Mouse (Mus musculus) liver, postnatal 0 days (tissue): ENCODE measurements around the gene Usf3. TPM values are rescaled to one million over a fixed set of nuclear protein-coding genes. Genes with fewer than 3 reads are reported as not detected.

ENCODE experiments used
- ATAC-seq: fragments of 200-750 bp; cut with Nextera tagmentation; 2 replicates; pipeline ENCODE4 v1.8.0; 2017; ENCODE audit warnings: mild to moderate bottlenecking, moderate library complexity
- DNase-seq: peaks from one replicate; pipeline ENCODE4 v3.0.0-alpha.2; 2016
- H3K27ac ChIP-seq: fragments of 300-500 bp; sonication (generic); 2 replicates; pipeline ENCODE4 v1.5.1; 2014; ENCODE audit warnings: antibody characterized with exemption, moderate library complexity, mild to moderate bottlenecking, low read depth
- H3K27me3 ChIP-seq: fragments of 300-500 bp; sonication (generic); 2 replicates; pipeline ENCODE4 v1.6.1; 2014; ENCODE audit warnings: low read length, control low read depth, mixed read lengths; ENCODE audit not compliant: insufficient read depth
- H3K36me3 ChIP-seq: fragments of 300-500 bp; sonication (generic); replicated peaks from 2 replicates; pipeline ENCODE4 v1.6.1; 2014; ENCODE audit warnings: mild to moderate bottlenecking, control low read depth, low read length, moderate library complexity, mixed read lengths; ENCODE audit not compliant: insufficient read depth
- H3K4me1 ChIP-seq: fragments of 300-500 bp; sonication (generic); 2 replicates; pipeline ENCODE4 v1.6.1; 2014; ENCODE audit warnings: antibody characterized with exemption, mild to moderate bottlenecking, control low read depth; ENCODE audit not compliant: insufficient read depth
- H3K4me2 ChIP-seq: fragments of 300-500 bp; sonication (generic); 2 replicates; pipeline ENCODE4 v1.6.1; 2014; ENCODE audit warnings: low read depth, mild to moderate bottlenecking, low read length, moderate library complexity, mixed read lengths
- H3K4me3 ChIP-seq: fragments of 300-500 bp; sonication (generic); 2 replicates; pipeline ENCODE4 v1.5.1; 2014; ENCODE audit warnings: low read depth, low read length
- H3K9ac ChIP-seq: fragments of 300-500 bp; sonication (generic); replicated peaks from 2 replicates; pipeline ENCODE4 v1.6.1; 2014; ENCODE audit warnings: mild to moderate bottlenecking, moderate library complexity
- H3K9me3 ChIP-seq: fragments of 300-500 bp; sonication (generic); 2 replicates; pipeline ENCODE4 v1.6.1; 2016; ENCODE audit warnings: mild to moderate bottlenecking, control low read depth, low read length, mixed read lengths
- CTCF ChIP-seq: sonication (generic); IDR thresholded peaks from 2 replicates; pipeline ENCODE4 v1.5.1; 2016; ENCODE audit warnings: antibody characterized with exemption, low read depth
- EP300 ChIP-seq: IDR thresholded peaks from 2 replicates; pipeline ENCODE4 v1.6.1; 2016; ENCODE audit warnings: antibody characterized with exemption, low read depth, mild to moderate bottlenecking
- WGBS: fragments of 180-500 bp; shearing (Covaris S2); extraction: QIAGEN DNeasy Blood & Tissue Kit; methylation state at CpG from one replicate; pipeline ENCODE4 v1.1.7; 2014; ENCODE audit not compliant: insufficient replicate concordance; 5-methylcytosine and 5-hydroxymethylcytosine counted together
- polyA plus RNA-seq: library from polyadenylated mRNA; unstranded; fragments of >200 nt; fragmentation: Nextera tagmentation; extraction: Ambion mirVana; gene quantifications from 2 replicates; pipeline ENCODE4 v1.2.1, GENCODE M21; 2015

Usf3 gene
- polyA plus RNA-seq, 1 experiment from 2014 or later: 1.9 TPM

DNA sequence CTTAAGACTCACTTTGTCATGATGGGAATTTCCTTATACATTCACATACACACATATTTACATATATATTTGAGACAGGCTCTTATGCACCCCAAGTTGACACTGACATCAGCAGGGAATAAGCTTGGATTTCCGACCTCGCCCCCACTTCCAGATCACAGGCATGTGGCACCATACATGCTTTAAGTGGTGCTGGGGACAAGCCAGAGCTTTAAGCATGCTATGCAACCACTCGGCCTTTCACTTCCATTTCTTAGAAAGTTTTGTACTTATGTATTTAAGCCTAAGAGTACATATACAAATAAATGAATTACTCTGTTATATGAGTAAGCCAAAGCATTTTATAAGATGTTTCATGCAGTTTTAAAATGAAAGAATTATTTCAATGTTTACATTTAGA is 39.9 kb upstream of the Usf3 start:
- H3K36me3 ChIP-seq: no peaks in the 10 kb centered on the region
- no peak overlapping the region for H3K4me3 ChIP-seq
- H3K27me3 ChIP-seq: no peaks in the 10 kb centered on the region
- WGBS: 80% methylated on average over 3 of the region's 3 CpGs
- no peak overlapping the region for H3K27ac ChIP-seq
- H3K9ac ChIP-seq: no peak overlapping the region
- ATAC-seq (no peak), DNase-seq (no peak)
- peaks cover 14% of the 10 kb centered on the region for H3K4me1 ChIP-seq
- H3K4me2 ChIP-seq: no peak overlapping the region
- TF ChIP-seq CTCF (no peak), EP300 (no peak)
- H3K9me3 ChIP-seq: no peaks in the 10 kb centered on the region

DNA sequence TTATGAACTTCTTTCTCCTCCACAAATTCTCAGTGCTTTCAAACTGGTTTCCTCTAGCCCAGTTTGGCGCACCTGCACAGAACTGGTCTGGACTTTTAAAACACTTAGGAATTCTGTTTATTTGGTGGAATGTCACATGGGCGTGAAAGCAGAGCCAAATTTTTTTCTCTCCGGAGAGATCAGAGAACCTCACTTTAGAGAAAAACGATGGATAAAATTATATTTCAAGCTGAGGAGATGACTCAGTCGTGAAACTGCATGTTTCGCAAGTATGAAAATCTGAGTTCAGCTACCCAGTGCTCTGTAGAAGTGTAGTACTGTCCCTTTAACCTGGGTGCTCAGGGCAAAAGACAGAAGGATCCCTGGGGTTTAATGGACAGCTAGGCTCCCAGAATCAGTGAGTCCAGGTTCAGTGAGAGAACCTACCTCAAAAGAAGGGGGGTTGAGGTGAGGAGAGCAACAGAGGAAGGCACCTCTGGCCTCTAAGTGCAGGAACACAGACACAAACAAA is 36.5 kb upstream of the Usf3 start:
- 56% methylated on average over 6 of the region's 6 CpGs for WGBS
- no peaks in the 10 kb centered on the region for H3K36me3 ChIP-seq
- H3K9me3 ChIP-seq: no peaks in the 10 kb centered on the region
- 0 out of 2 replicates have a peak overlapping the region, but pooled peaks have one; percentile 16 for H3K9ac ChIP-seq
- H3K4me2 ChIP-seq: peak overlapping the region; percentile 29
- TF ChIP-seq EP300 (no peak), CTCF (no peak)
- peaks cover 18% of the 10 kb centered on the region for H3K4me1 ChIP-seq
- no peaks in the 10 kb centered on the region for H3K27me3 ChIP-seq
- no peak overlapping the region for H3K4me3 ChIP-seq
- no peak for ATAC-seq
- no peak for DNase-seq
- H3K27ac ChIP-seq: peak overlapping the region; percentile 58; the same call in 1 of the 2 replicates

GRCm38 (mm10) chr16:44138377-44138978 is 34.6 kb upstream of the Usf3 start:
- TF ChIP-seq EP300 (no peak), CTCF (no peak)
- WGBS: 1% methylated on average over 24 of the region's 24 CpGs
- Histone ChIP-seq H3K27me3 (no peaks in the 10 kb centered on the region), H3K27ac (peak overlapping the region; percentile 99), H3K9ac (peak overlapping the region; percentile 98), H3K36me3 (no peaks in the 10 kb centered on the region), H3K4me3 (peak overlapping the region; percentile 89), H3K9me3 (no peaks in the 10 kb centered on the region), H3K4me2 (peak overlapping the region; percentile 96), H3K4me1 (peaks cover 25% of the 10 kb centered on the region)
- DNase-seq (peak; percentile 26), ATAC-seq (no peak)

DNA sequence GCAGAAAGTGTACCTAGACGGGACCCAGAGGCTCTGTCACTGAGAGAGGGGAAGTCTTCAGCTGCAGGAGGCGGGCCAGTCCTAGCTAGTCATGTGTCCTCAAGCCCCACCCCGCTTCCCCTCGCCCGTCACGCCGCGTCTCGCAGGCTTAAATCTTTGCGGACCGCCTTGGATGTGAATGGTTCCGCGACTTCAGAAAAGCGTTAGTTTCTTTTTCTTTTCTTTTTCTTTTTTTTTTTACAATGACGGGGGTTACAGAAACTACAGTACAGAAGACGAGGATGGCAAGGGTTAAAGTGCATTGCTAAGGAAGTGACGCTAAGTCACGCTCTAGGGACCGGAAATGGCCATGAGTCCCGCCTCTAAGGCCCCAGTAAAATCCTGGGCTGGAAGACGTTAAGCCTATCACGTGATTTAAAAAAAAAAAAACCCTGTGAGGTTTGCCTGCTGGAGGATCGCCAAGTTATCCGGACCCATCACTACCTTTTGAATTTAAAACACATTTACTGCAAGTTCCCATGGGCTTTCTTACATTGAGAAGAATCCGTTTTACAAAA is 34.0 kb upstream of the Usf3 start:
- Histone ChIP-seq H3K4me3 (peak overlapping the region; percentile 89), H3K27ac (peak overlapping the region; percentile 99), H3K4me1 (peaks cover 25% of the 10 kb centered on the region), H3K9me3 (no peaks in the 10 kb centered on the region), H3K36me3 (no peaks in the 10 kb centered on the region), H3K27me3 (no peaks in the 10 kb centered on the region), H3K9ac (peak overlapping the region; percentile 98), H3K4me2 (peak overlapping the region; percentile 96)
- DNase-seq: peak; percentile 87
- under 1% methylated on average over 25 of the region's 25 CpGs for WGBS
- peak; percentile 78 for TF ChIP-seq EP300
- TF ChIP-seq CTCF: no peak
- ATAC-seq: peak; percentile 81

- Histone ChIP-seq H3K4me3 (peak within 1 kb of the TSS; percentile 89), H3K27ac (peak within 1 kb of the TSS; percentile 99), H3K27me3 (no peaks in the 10 kb centered on the region), H3K9me3 (no peaks in the 10 kb centered on the region), H3K9ac (peak within 1 kb of the TSS; percentile 98), H3K4me1 (peaks cover 25% of the 10 kb centered on the region), H3K36me3 (no peaks in the 10 kb centered on the region), H3K4me2 (peak within 1 kb of the TSS; percentile 96)
- ATAC-seq (peak; percentile 83), DNase-seq (peak; percentile 95)
- TF ChIP-seq EP300 (no peak), CTCF (no peak)
- under 1% methylated on average over 67 of the region's 71 CpGs for WGBS
Observed at GRCm38 (mm10) chr16:44139536-44140185, 33.4 kb upstream of the Usf3 start, which contains the start of the genes Atp6v1a and Naa50. TSS of gene Atp6v1a (minus strand) at chr16:44139705. TSS of gene Naa50 (plus strand) at chr16:44139830.

DNA sequence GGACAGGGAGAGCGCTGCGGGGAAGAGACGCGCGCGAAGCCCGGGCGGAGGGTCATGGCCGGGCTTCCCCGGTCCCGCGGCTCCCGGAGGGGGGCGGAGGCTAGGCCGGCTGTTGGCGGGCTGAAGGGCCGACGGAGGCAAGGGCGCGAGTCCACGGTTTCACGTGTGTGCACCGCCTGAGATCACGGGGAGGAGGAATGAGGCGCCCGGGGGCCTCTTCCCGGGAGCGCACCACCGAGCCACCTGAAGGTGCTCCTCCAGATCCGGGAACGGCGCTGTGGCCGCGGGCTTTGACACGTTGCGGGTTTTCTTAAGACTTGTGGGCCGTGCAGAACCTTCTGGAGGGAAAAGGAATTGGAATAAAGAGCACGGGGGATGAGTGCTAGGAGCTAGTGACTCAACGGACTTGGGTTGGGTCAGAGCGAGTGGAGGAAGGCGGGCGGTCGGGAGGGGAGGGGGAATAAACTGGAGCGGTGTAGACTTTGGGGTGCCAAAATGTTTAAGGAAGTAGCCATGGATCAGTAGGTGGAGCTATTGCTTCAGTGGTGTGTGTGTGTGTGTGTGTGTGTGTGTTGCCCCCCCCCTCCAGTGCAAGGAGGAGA is 32.8 kb upstream of the Usf3 start:
- H3K4me3 ChIP-seq: peak overlapping the region; percentile 89
- ATAC-seq (peak; percentile 60), DNase-seq (peak; percentile 81)
- peak overlapping the region; percentile 96 for H3K4me2 ChIP-seq
- peak overlapping the region; percentile 98 for H3K9ac ChIP-seq
- peaks cover 25% of the 10 kb centered on the region for H3K4me1 ChIP-seq
- peak overlapping the region; percentile 99 for H3K27ac ChIP-seq
- TF ChIP-seq EP300: no peak
- TF ChIP-seq CTCF: peak; percentile 75
- no peaks in the 10 kb centered on the region for H3K9me3 ChIP-seq
- under 1% methylated on average over 41 of the region's 44 CpGs for WGBS
- H3K36me3 ChIP-seq: no peaks in the 10 kb centered on the region
- H3K27me3 ChIP-seq: no peaks in the 10 kb centered on the region
